Mouse (Mus musculus) liver, adult 2 months (tissue): ENCODE measurements at regions not wholly inside any gene's neighbourhood (a gene's known extent, or its start where the extent isn't known, plus 50 kb on each side); places are given as distances from the start of the nearest gene placed in this dataset.

Source experiments
- DNase-seq: peaks from one replicate; pipeline ENCODE4 v3.0.0-alpha.2; 2011; ENCODE audit warnings: low read depth, low spot score; ENCODE audit errors: extremely low read depth
- H3K27ac ChIP-seq: fragments of 200-500 bp; replicated peaks from 2 replicates; pipeline ENCODE4 v1.5.1; 2012; ENCODE audit warnings: low read depth, mild to moderate bottlenecking, control low read depth, inconsistent platforms, low read length; ENCODE audit not compliant: insufficient read depth
- H3K27me3 ChIP-seq: fragments of 200-500 bp; 2 replicates; pipeline ENCODE4 v1.6.1; 2012; ENCODE audit warnings: mild to moderate bottlenecking, moderate library complexity, low read length, inconsistent platforms; ENCODE audit not compliant: control insufficient read depth, insufficient read depth
- H3K36me3 ChIP-seq: fragments of 200-500 bp; 2 replicates; pipeline ENCODE4 v1.6.1; 2012; ENCODE audit warnings: low read length, inconsistent platforms; ENCODE audit not compliant: control insufficient read depth, insufficient read depth
- H3K4me1 ChIP-seq: fragments of 200-500 bp; 2 replicates; pipeline ENCODE4 v1.6.1; 2011; ENCODE audit warnings: low read length; ENCODE audit not compliant: control insufficient read depth, insufficient read depth
- H3K4me3 ChIP-seq: fragments of 200-500 bp; 2 replicates; pipeline ENCODE4 v1.5.1; 2011; ENCODE audit warnings: low read depth, mild to moderate bottlenecking, control low read depth, low read length, moderate library complexity; ENCODE audit not compliant: insufficient read depth
- H3K79me2 ChIP-seq: fragments of 200-500 bp; 2 replicates; pipeline ENCODE4 v1.6.1; 2012; ENCODE audit warnings: inconsistent platforms, mild to moderate bottlenecking, low read length, moderate library complexity; ENCODE audit not compliant: control insufficient read depth, insufficient read depth
- H3K9ac ChIP-seq: fragments of 200-500 bp; 2 replicates; pipeline ENCODE4 v1.6.1; 2012; ENCODE audit warnings: low read depth, mild to moderate bottlenecking, control low read depth, inconsistent platforms, low read length
- CTCF ChIP-seq: fragments of 200-500 bp; IDR thresholded peaks from 2 replicates; pipeline ENCODE4 v1.5.1; 2011; ENCODE audit warnings: low read depth, low read length, control low read depth
- POLR2A ChIP-seq: fragments of 200-500 bp; IDR thresholded peaks from 2 replicates; pipeline ENCODE4 v1.6.1; 2011; ENCODE audit warnings: low read length, control low read depth; ENCODE audit not compliant: insufficient read depth; ENCODE audit errors: extremely low read depth
- WGBS: fragments of 180-500 bp; shearing (Covaris S2); methylation state at CpG from one replicate; pipeline ENCODE4 v1.1.7; 2018; 5-methylcytosine and 5-hydroxymethylcytosine counted together

DNA sequence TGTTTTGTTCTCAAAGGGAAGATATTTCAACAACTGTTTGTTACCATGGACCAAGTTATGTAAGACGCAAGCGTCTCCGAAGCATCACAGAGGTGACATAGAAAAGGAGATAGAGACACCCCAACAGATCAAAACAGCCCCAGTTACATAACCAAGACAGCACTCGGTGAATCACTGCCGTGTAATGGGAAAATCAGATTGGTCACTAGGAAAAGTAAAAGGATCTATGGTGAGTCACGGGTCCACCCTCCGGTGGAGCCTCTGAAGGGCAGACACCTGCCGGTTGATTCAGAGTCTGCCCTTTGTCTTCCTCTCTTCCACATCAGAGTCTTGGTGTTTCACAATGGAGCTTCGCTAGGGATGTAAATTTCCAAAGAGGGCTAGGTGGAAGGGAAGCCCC lies 62.9 kb upstream of the Odc1 start:
- no peak for DNase-seq
- no peaks in the 10 kb centered on the region for H3K27me3 ChIP-seq
- no peak overlapping the region for H3K9ac ChIP-seq
- no peak overlapping the region for H3K27ac ChIP-seq
- H3K4me3 ChIP-seq, result no peak overlapping the region
- H3K36me3 ChIP-seq, result no peaks in the 10 kb centered on the region
- H3K4me1 ChIP-seq, result no peaks in the 10 kb centered on the region; the same call in 1 of the 2 replicates
- 99% methylated on average over 9 of the region's 9 CpGs for WGBS
- H3K79me2 ChIP-seq, result no peaks in the 10 kb centered on the region
- TF ChIP-seq POLR2A (no peak), CTCF (no peak)

DNA sequence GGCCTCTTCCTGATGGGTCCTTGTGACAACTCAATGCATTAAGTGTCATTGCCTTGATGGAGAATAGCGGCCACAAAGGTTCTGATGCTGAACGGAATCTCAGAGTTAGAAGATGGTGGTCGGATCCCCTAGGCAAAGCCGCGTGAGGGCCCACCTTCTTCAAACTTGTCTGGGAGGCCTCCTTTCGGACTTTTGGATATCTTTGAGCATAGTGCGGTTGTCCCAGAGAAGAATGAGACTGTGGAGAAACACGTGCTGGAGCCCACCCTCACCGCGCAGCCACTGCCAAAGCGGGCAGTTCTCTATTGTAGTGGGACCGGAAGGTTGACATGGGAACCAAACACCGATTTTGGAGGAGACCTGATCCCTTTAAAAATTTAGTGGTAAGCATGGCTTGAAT lies 62.4 kb upstream of the Odc1 start:
- Histone ChIP-seq H3K4me1 (no peaks in the 10 kb centered on the region; the same call in 1 of the 2 replicates), H3K36me3 (no peaks in the 10 kb centered on the region), H3K27me3 (no peaks in the 10 kb centered on the region), H3K9ac (no peak overlapping the region), H3K79me2 (no peaks in the 10 kb centered on the region), H3K4me3 (no peak overlapping the region), H3K27ac (no peak overlapping the region)
- TF ChIP-seq POLR2A, result no peak
- no peak for TF ChIP-seq CTCF
- DNase-seq, result no peak
- 97% methylated on average over 13 of the region's 13 CpGs for WGBS

DNA sequence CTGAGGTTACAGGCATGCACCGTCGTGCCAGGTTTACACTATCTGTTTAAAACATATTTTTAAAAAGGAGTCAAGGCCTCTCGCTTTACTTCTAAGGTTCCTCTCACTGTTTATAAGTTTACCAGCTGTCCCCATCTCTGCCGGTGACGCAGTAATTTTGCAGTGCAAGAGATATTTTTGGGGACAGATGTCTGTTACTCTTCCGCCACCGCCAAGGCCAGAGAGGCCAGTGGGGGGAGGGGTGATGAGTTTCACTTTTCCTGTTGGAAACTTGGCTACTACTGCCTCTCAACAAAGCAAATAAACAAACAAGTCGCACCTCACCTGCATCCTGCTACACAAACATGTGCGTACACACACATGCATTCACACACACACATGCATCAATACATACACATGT lies 60.1 kb upstream of the Odc1 start:
- TF ChIP-seq POLR2A (no peak), CTCF (no peak)
- Histone ChIP-seq H3K9ac (no peak overlapping the region), H3K36me3 (no peaks in the 10 kb centered on the region), H3K27ac (no peak overlapping the region), H3K27me3 (no peaks in the 10 kb centered on the region), H3K4me1 (no peaks in the 10 kb centered on the region), H3K79me2 (no peaks in the 10 kb centered on the region), H3K4me3 (no peak overlapping the region)
- 66% methylated on average over 9 of the region's 9 CpGs for WGBS
- DNase-seq, result peak; percentile 28

GRCm38 (mm10) chr12:17486062-17486770 lies 58.4 kb upstream of the Odc1 start:
- Histone ChIP-seq H3K4me1 (no peaks in the 10 kb centered on the region), H3K79me2 (no peaks in the 10 kb centered on the region), H3K4me3 (no peak overlapping the region), H3K27ac (no peak overlapping the region), H3K27me3 (no peaks in the 10 kb centered on the region), H3K36me3 (no peaks in the 10 kb centered on the region), H3K9ac (no peak overlapping the region)
- TF ChIP-seq POLR2A (no peak), CTCF (no peak)
- WGBS, result 87% methylated on average over 9 of the region's 9 CpGs
- DNase-seq, result no peak

GRCm38 (mm10) chr12:17487336-17487735 lies 57.3 kb upstream of the Odc1 start:
- no peaks in the 10 kb centered on the region for H3K4me1 ChIP-seq
- no peaks in the 10 kb centered on the region for H3K36me3 ChIP-seq
- no peak for DNase-seq
- WGBS, result 66% methylated on average over 1 of the region's 1 CpGs
- no peak for TF ChIP-seq POLR2A
- TF ChIP-seq CTCF, result no peak
- H3K4me3 ChIP-seq, result no peak overlapping the region
- H3K27me3 ChIP-seq, result no peaks in the 10 kb centered on the region
- no peak overlapping the region for H3K27ac ChIP-seq
- no peak overlapping the region for H3K9ac ChIP-seq
- H3K79me2 ChIP-seq, result no peaks in the 10 kb centered on the region

DNA sequence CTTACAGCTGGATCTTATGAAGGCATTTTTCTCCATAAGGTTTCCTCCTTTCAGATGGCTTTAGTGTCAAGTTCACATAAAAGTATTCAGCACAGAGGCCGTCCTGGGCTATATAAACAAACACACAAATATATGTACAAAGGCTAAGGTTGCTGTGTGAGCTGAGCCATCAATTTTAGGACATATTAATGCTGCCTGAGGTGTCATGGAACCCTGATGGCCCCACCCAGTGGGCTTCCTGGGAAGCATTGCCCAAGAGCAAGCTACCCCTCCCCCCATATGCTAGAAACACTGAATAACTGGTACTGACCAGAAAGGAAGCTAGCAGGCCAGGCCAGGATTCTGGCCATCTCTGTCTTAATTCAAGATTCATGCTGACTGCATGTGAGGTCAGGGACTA lies 56.4 kb upstream of the Odc1 start:
- 84% methylated on average over 1 of the region's 1 CpGs for WGBS
- H3K9ac ChIP-seq, result no peak overlapping the region

More for the DNA sequence above, 56.4 kb upstream of the Odc1 start:
- no peaks in the 10 kb centered on the region for H3K79me2 ChIP-seq
- no peaks in the 10 kb centered on the region for H3K36me3 ChIP-seq
- no peak overlapping the region for H3K27ac ChIP-seq
- TF ChIP-seq POLR2A (no peak), CTCF (no peak)
- DNase-seq, result no peak
- H3K4me3 ChIP-seq, result no peak overlapping the region
- H3K4me1 ChIP-seq, result no peaks in the 10 kb centered on the region
- H3K27me3 ChIP-seq, result no peaks in the 10 kb centered on the region
